Mouse (Mus musculus) heart, adult 8-10 months (tissue): Measurements from ENCODE around the gene Tmem176b. TPM values are rescaled to one million over a fixed set of nuclear protein-coding genes. Genes with fewer than 3 reads are reported as not detected.

ENCODE experiments used
- DNase-seq: peaks from one replicate; pipeline ENCODE4 v3.0.0; 2022; ENCODE audit warnings: low spot score
- total RNA-seq, 4 experiments: library from RNA; stranded (reverse); gene quantifications; 2 replicates each; pipeline ENCODE4 v1.2.4; 2022

Gene Tmem176b
- total RNA-seq, 4 experiments from 2014 or later, result 34.1 to 50.4 (median 41.2) TPM

DNA sequence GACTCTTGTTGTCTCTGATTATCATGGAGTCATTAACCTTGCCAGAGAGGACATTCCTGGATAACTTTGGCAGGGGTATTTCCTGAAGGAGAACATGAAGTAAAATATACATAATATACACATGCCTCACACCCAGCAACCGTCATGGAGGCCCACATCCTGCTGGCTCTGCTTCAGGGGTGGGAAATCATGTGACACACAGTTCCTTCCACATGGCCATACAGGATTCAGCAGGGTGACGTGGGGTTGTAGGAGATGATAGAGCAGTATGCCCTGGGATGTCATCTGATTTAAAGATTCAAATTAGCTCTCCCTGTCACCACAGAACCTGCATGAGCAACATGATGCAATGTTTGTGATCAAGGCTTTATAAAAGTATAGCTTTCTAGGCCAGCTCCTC is 53.4 kb downstream of the Tmem176b start:
- DNase-seq, result no peak

- no peak for DNase-seq
Observed at GRCm38 (mm10) chr6:48785601-48786000, 55.7 kb downstream of the Tmem176b start.

DNA sequence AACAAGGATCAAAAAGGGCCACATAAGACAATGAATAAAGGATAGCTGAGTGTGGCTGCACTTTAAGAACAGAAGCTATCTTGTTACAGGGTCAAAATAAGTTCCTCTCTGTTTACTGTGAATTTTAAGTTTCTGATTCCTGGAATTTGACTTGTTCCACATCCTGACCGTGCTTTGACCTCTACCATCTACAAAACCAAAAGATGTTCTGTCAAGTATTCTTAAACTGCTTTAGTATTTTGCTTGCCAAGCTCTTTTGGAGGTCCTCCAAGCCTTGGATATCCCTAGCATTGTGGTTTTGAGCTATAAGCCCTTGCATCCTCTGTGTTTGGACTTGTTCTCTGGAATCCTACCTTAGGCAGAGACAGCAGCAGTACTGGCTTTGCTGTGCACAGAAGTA is 56.1 kb downstream of the Tmem176b start:
- DNase-seq, result peak; percentile 48

- no peak for DNase-seq
Observed at GRCm38 (mm10) chr6:48784406-48784805, 56.9 kb downstream of the Tmem176b start.

Other genes with a start within 250 kb of the Tmem176b start
- 10 to 100 TPM; 35.5 to 40.9 (median 36.3) TPM for gene Repin1, start 247.6 kb downstream of the Tmem176b start, total RNA-seq
- gene Gm44965, start 247.6 kb downstream of the Tmem176b start, total RNA-seq, result 1 to 10 TPM in 2 of 4 experiments, not detected in 2; 1.0 to 2.8 TPM
- gene Zfp775, start 239.4 kb downstream of the Tmem176b start, total RNA-seq, result 10 to 100 TPM; 12.9 to 15.5 (median 14.1) TPM
- under 1 TPM; 0.22 to 0.69 (median 0.43) TPM for gene AI854703, start 214.7 kb downstream of the Tmem176b start, total RNA-seq
- gene Gimap8, start 194.3 kb downstream of the Tmem176b start, total RNA-seq, result 1 to 10 TPM; 4.9 to 8.8 (median 5.8) TPM
- gene Gimap9, start 165.4 kb downstream of the Tmem176b start, total RNA-seq, result 1 to 10 TPM; 2.6 to 4.2 (median 3.1) TPM
- gene Gimap4, start 156.9 kb downstream of the Tmem176b start, total RNA-seq, result 10 to 100 TPM; 16.1 to 25.6 (median 20.1) TPM
- 10 to 100 TPM; 28.6 to 39.2 (median 35.6) TPM for gene Gimap6, start 133.3 kb downstream of the Tmem176b start, total RNA-seq
- gene Gm28053, start 122.9 kb downstream of the Tmem176b start, total RNA-seq, result 1 to 10 TPM; 2.7 to 5.0 (median 4.3) TPM
- under 1 TPM in 3 of 4 experiments, not detected in 1; 0.22 to 0.78 (median 0.71) TPM for gene Gimap7, start 122.9 kb downstream of the Tmem176b start, total RNA-seq
- 1 to 10 TPM; 6.3 to 9.4 (median 8.0) TPM for gene Gimap1, start 102.4 kb downstream of the Tmem176b start, total RNA-seq
- gene Gimap5, start 95.3 kb downstream of the Tmem176b start, total RNA-seq, result 1 to 10 TPM; 4.1 to 5.0 (median 4.5) TPM
- under 1 TPM; 0.53 to 0.86 (median 0.54) TPM for gene Gimap3, start 70.6 kb downstream of the Tmem176b start, total RNA-seq
- 10 to 100 TPM; 15.0 to 19.3 (median 17.1) TPM for gene Tmem176a, start 577 bp downstream of the Tmem176b start, total RNA-seq
- not detected for gene Aoc1, start 31.4 kb upstream of the Tmem176b start, total RNA-seq
- gene 1600015I10Rik, start 88.4 kb upstream of the Tmem176b start, total RNA-seq, result not detected
- gene Doxl2, start 133.5 kb upstream of the Tmem176b start, total RNA-seq, result not detected
- gene Svs1, start 145.4 kb upstream of the Tmem176b start, total RNA-seq, result not detected
- gene Gpnmb, start 195.1 kb upstream of the Tmem176b start, total RNA-seq, result 1 to 10 TPM in 2 of 4 experiments, under 1 TPM in 2; 0.63 to 1.5 (median 1.1) TPM
- gene Malsu1, start 232.3 kb upstream of the Tmem176b start, total RNA-seq, result 10 to 100 TPM; 23.4 to 39.8 (median 36.9) TPM